Mouse (Mus musculus) hindbrain, postnatal 0 days (tissue): ENCODE results near the gene Tob1. TPM values are rescaled to one million over a fixed set of nuclear protein-coding genes. Genes with fewer than 3 reads are reported as not detected.
A peak's percentile ranks its signal among the peaks of the same experiment; 100 is the strongest.

Experiments
- ATAC-seq: fragments of 200-750 bp; cut with Nextera tagmentation; 2 replicates; pipeline ENCODE4 v1.8.0; 2017; ENCODE audit warnings: mild to moderate bottlenecking, moderate TSS enrichment, moderate library complexity
- DNase-seq: peaks from one replicate; pipeline ENCODE4 v3.0.0-alpha.2; 2015; ENCODE audit warnings: low spot score
- H3K27ac ChIP-seq: fragments of 300-500 bp; sonication (generic); 2 replicates; pipeline ENCODE4 v1.5.1; 2014; ENCODE audit warnings: mild to moderate bottlenecking
- H3K27me3 ChIP-seq: fragments of 300-500 bp; sonication (generic); 2 replicates; pipeline ENCODE4 v1.6.1; 2014; ENCODE audit warnings: low read length, mixed read lengths; ENCODE audit not compliant: insufficient read depth
- H3K36me3 ChIP-seq: fragments of 300-500 bp; sonication (generic); 2 replicates; pipeline ENCODE4 v1.6.1; 2014; ENCODE audit warnings: low read length, mixed read lengths; ENCODE audit not compliant: insufficient read depth
- H3K4me1 ChIP-seq: fragments of 300-500 bp; sonication (generic); 2 replicates; pipeline ENCODE4 v1.6.1; 2014; ENCODE audit warnings: antibody characterized with exemption, low read length, mixed read lengths; ENCODE audit not compliant: insufficient read depth
- H3K4me2 ChIP-seq: fragments of 300-500 bp; sonication (generic); 2 replicates; pipeline ENCODE4 v1.6.1; 2014; ENCODE audit warnings: low read depth, mild to moderate bottlenecking, low read length, moderate library complexity, mixed read lengths
- H3K4me3 ChIP-seq: fragments of 300-500 bp; sonication (generic); 2 replicates; pipeline ENCODE4 v1.5.1; 2014; ENCODE audit warnings: low read length
- H3K9ac ChIP-seq: fragments of 300-500 bp; sonication (generic); replicated peaks from 2 replicates; pipeline ENCODE4 v1.6.1; 2014; ENCODE audit warnings: mild to moderate bottlenecking, low read length, moderate library complexity, mixed read lengths
- H3K9me3 ChIP-seq: fragments of 300-500 bp; sonication (generic); 2 replicates; pipeline ENCODE4 v1.6.1; 2016; ENCODE audit warnings: low read length, mixed read lengths
- CTCF ChIP-seq: IDR thresholded peaks from 2 replicates; pipeline ENCODE4 v1.5.1; 2016; ENCODE audit warnings: antibody characterized with exemption, control low read depth, low read depth
- WGBS: fragments of 180-500 bp; shearing (Covaris S2); extraction: QIAGEN DNeasy Blood & Tissue Kit; methylation state at CpG from one replicate; pipeline ENCODE4 v1.1.7; 2014; 5-methylcytosine and 5-hydroxymethylcytosine counted together
- polyA plus RNA-seq: library from polyadenylated mRNA; unstranded; fragments of >200 nt; fragmentation: Nextera tagmentation; extraction: Ambion mirVana; gene quantifications from 2 replicates; pipeline ENCODE4 v1.2.1, GENCODE M21; 2015
- total RNA-seq: library from RNA; depleted of rRNA; stranded (reverse); fragments of >200 nt; gene quantifications from 2 replicates; pipeline ENCODE4 v1.2.3, GENCODE M21; 2014; rRNA removed

The Tob1 gene
- 13.2 and 20.1 TPM in 2 replicates for total RNA-seq
- 33.9 and 34.8 TPM in 2 replicates for polyA plus RNA-seq

DNA sequence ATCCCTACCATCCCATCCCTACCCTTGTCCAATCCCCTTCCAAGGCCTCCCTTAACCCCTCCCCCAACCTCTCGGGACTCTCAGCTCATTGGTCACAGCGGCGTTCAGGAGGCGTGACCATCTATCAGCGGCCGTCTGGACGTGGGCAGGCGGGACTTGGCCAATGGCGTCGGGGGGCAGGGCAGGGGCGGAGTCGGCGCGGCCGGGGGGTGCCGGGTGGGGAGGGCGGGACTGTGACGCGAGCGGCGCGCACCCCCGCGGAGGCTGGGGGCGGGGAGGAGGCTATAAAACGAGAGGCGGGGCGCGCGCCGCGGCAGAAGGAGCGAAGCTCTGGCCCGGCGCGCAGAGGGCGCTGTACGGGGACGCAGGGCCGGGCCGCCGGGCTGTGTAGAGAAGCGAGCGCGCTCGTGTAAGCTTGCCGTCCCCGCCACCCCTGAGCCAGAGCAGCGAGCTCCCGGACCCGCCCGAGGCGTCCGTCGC lies at the start of gene Tob1:
Gene Tob1, plus strand, starts transcription at position 331 of the 480 bp plus-strand sequence.
- Histone ChIP-seq H3K27me3 (no peaks in the 10 kb centered on the region), H3K4me1 (peaks cover 12% of the 10 kb centered on the region; the same call in 1 of the 2 replicates), H3K4me2 (peak within 1 kb of the TSS; percentile 96), H3K36me3 (peaks cover 9% of the 10 kb centered on the region), H3K9ac (peak within 1 kb of the TSS; percentile 100), H3K4me3 (peak within 1 kb of the TSS; percentile 100), H3K27ac (peak within 1 kb of the TSS; percentile 99), H3K9me3 (no peaks in the 10 kb centered on the region)
- no peak for TF ChIP-seq CTCF
- ATAC-seq (peak; percentile 98), DNase-seq (peak; percentile 100)
- WGBS, result under 1% methylated on average over 53 of the region's 55 CpGs

DNA sequence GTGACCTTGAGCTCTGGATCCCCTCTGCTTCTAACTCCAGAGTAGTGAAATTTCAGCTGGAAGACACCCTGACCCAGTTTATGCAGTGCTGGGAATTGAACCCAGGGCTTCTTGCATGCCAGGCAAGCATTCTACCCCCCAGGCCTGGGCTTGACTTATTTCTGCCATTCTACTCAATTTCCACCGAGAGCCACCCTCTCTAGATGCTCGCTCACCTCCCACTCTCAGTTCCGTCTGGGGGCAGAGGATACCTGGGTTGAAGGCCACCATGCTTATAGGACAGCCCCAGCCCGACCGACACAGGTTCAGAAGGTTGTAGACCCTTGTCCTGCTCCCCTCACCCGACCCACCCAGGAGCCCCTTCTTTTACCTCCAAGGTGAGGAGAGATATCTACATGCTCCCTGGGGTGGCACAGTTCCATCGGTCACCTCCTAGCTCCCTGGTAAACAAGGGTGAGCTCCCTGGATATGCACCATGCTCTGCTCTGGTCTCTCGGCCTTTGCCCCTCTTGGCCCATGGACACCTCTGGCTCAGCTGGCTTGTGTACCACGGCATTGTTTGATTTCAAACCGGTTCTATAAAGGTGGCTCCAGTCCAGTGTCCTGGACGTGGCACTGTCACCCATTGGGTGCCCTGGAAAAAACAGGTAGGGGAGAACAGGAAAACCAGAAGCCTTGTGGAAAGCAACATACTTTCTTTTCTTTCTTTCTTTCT lies 49.2 kb upstream of the Tob1 start:
- no peak for DNase-seq
- no peak for ATAC-seq
- Histone ChIP-seq H3K4me2 (no peak overlapping the region), H3K27ac (peak overlapping the region; percentile 98), H3K9ac (no peak overlapping the region), H3K27me3 (no peaks in the 10 kb centered on the region), H3K9me3 (no peaks in the 10 kb centered on the region), H3K36me3 (no peaks in the 10 kb centered on the region), H3K4me1 (peaks cover 37% of the 10 kb centered on the region), H3K4me3 (no peak overlapping the region)
- WGBS, result 85% methylated on average over 11 of the region's 11 CpGs
- TF ChIP-seq CTCF, result no peak

DNA sequence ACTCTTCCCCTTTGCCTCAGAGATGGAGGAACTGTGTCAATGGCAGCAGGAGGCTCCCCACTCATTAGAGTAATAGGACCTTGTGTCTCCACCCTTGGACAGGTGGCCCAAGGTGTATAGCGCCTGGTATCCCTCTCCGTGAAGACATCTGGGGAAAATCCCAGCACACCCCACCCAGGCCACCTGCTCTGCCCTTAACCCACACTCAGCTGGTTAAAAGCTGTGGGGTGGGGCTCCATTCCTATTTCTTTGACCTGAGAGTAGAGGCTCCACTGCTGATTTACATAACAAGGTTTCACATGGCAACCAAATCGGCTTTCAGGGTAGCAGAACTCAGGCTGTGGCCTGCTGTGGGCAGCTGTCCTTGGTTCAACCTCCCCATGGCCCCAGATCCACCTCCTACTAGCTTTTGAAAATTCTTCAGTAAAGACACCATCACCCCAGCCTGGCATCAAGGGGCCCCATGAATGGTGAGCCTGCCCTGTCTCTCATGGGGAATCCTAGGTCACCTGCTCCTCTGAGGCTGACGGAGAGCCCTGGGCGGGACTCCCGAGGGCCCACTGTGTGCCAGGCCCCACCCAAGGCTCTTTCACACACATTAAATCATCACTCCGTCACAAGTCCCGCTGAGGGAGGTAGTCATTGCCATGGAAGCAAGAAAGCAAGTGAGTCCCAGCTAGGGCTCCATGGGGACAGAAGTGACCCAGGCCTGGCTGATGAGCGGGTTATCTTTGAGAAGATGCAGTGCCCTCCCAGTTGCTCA lies 48.1 kb upstream of the Tob1 start:
- H3K27me3 ChIP-seq, result no peaks in the 10 kb centered on the region

GRCm38 (mm10) chr11:94165745-94166144 lies 45.5 kb upstream of the Tob1 start:
- Histone ChIP-seq H3K4me3 (no peak overlapping the region), H3K9ac (no peak overlapping the region), H3K36me3 (no peaks in the 10 kb centered on the region), H3K27me3 (no peaks in the 10 kb centered on the region), H3K9me3 (no peaks in the 10 kb centered on the region), H3K4me1 (peaks cover 12% of the 10 kb centered on the region), H3K4me2 (no peak overlapping the region), H3K27ac (no peak overlapping the region)
- no peak for DNase-seq
- WGBS, result 79% methylated on average over 4 of the region's 4 CpGs
- no peak for ATAC-seq
- TF ChIP-seq CTCF, result no peak

More for the DNA sequence above, 48.1 kb upstream of the Tob1 start:
- ATAC-seq, result no peak
- Histone ChIP-seq H3K4me1 (peaks cover 37% of the 10 kb centered on the region), H3K36me3 (no peaks in the 10 kb centered on the region), H3K4me2 (no peak overlapping the region), H3K9ac (no peak overlapping the region), H3K9me3 (no peaks in the 10 kb centered on the region), H3K27ac (no peak overlapping the region), H3K4me3 (no peak overlapping the region)
- 46% methylated on average over 9 of the region's 9 CpGs for WGBS
- TF ChIP-seq CTCF, result no peak
- no peak for DNase-seq

DNA sequence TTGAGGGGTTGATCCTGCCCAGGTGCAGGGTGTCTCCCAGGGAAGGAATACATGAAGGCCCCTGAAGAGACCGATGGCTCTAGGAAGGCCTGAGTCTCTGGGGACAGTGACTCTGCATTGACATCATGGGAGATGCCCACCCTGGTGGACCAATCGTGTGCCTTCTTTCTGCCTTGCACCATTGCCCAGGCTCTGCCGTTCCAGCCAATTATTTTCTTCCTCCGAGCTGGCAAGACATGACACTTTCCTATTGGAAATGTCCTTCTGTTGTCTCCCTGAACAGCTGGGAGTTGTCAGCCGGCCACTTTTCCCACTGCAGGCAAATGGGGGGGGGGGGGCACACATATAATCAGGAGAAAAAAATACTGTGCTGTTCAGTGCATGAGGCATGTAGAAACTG lies 43.0 kb upstream of the Tob1 start:
- H3K4me2 ChIP-seq, result no peak overlapping the region
- H3K27ac ChIP-seq, result no peak overlapping the region
- H3K36me3 ChIP-seq, result no peaks in the 10 kb centered on the region
- no peak for TF ChIP-seq CTCF
- ATAC-seq (peak; percentile 76), DNase-seq (peak; percentile 63)
- no peaks in the 10 kb centered on the region for H3K9me3 ChIP-seq
- H3K4me3 ChIP-seq, result no peak overlapping the region
- H3K27me3 ChIP-seq, result no peaks in the 10 kb centered on the region
- 25% methylated on average over 5 of the region's 5 CpGs for WGBS
- H3K4me1 ChIP-seq, result no peaks in the 10 kb centered on the region
- H3K9ac ChIP-seq, result no peak overlapping the region

DNA sequence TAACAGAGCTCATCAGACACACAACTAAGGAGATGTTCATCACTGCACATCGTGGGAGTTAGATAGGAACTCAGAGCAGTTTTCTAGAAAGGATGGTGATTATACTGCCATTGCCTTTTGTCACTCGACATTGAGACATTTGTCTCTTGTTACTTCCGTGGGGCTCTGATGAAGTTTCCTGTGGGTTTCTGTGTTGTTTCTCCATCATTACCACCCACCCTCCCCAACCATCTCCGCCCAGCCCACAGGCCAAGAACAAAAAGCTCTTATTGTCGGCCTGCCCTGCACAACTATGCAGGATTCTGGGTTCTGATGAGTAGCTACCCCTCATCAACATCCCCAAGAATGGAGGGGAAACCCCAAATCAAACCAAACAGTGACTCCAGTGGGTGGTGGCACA lies 41.7 kb upstream of the Tob1 start:
- 71% methylated on average over 5 of the region's 5 CpGs for WGBS
- no peak overlapping the region for H3K27ac ChIP-seq

More for the DNA sequence above, 41.7 kb upstream of the Tob1 start:
- no peaks in the 10 kb centered on the region for H3K9me3 ChIP-seq
- no peaks in the 10 kb centered on the region for H3K27me3 ChIP-seq
- DNase-seq (no peak), ATAC-seq (no peak)
- H3K4me1 ChIP-seq, result no peaks in the 10 kb centered on the region
- no peak for TF ChIP-seq CTCF
- H3K9ac ChIP-seq, result no peak overlapping the region
- no peak overlapping the region for H3K4me3 ChIP-seq
- no peak overlapping the region for H3K4me2 ChIP-seq
- H3K36me3 ChIP-seq, result no peaks in the 10 kb centered on the region
